Mouse (Mus musculus) heart, postnatal 25 days (tissue): ENCODE measurements around the gene Sh3pxd2a. TPM values are rescaled to one million over a fixed set of nuclear protein-coding genes. Genes with fewer than 3 reads are reported as not detected.

ENCODE experiments used
- DNase-seq: peaks from one replicate; pipeline ENCODE4 v3.0.0; 2022; ENCODE audit warnings: low spot score
- intact Hi-C: fragments of 180-260 bp; cut with DNase I; formaldehyde crosslinking; loops from one replicate; pipeline ENCODE4 v1.15.1; 2025
- total RNA-seq, 2 experiments: library from RNA; stranded (reverse); gene quantifications; 2 replicates each; pipeline ENCODE4 v1.2.3; 2021

Gene Sh3pxd2a
- total RNA-seq, result 10 to 100 TPM; 63.5 to 63.6 TPM

- intact Hi-C loops, result loop anchor here (2.0 to 5.0 kb wide), 4 partner anchors 16 to 108 kb away; no protein-coding TSS in a partner anchor
- peak; percentile 44 for DNase-seq
These were observed at the start of gene Sh3pxd2a for GRCm38 (mm10) chr19:47464304-47465241. Gene Sh3pxd2a, minus strand, starts transcription at chr19:47464401.

- no peak for DNase-seq
- intact Hi-C loops, result loop anchor here (2.0 kb wide), 1 partner anchor 67 kb away; no protein-coding TSS in a partner anchor
These were observed 49.4 kb upstream of the Sh3pxd2a start for GRCm38 (mm10) chr19:47513618-47513897.

GRCm38 (mm10) chr19:47512794-47513617, 48.8 kb upstream of the Sh3pxd2a start:
- no peak for DNase-seq
- intact Hi-C loops, result loop anchor here (2.0 kb wide), 1 partner anchor 68 kb away; no protein-coding TSS in a partner anchor

GRCm38 (mm10) chr19:47511958-47512357, 47.8 kb upstream of the Sh3pxd2a start:
- intact Hi-C loops, result loop anchor here (2.0 kb wide), 1 partner anchor 69 kb away; no protein-coding TSS in a partner anchor

GRCm38 (mm10) chr19:47511294-47511675, 47.1 kb upstream of the Sh3pxd2a start:
- no peak for DNase-seq
- intact Hi-C loops, result no loop called here

More at GRCm38 (mm10) chr19:47511958-47512357, 47.8 kb upstream of the Sh3pxd2a start:
- DNase-seq, result no peak

- DNase-seq, result no peak
- intact Hi-C loops, result no loop called here
These were observed 46.5 kb upstream of the Sh3pxd2a start for GRCm38 (mm10) chr19:47510473-47511293.

GRCm38 (mm10) chr19:47510135-47510472, 45.9 kb upstream of the Sh3pxd2a start:
- no peak for DNase-seq
- intact Hi-C loops, result no loop called here

GRCm38 (mm10) chr19:47508771-47509281, 44.6 kb upstream of the Sh3pxd2a start:
- DNase-seq, result no peak
- intact Hi-C loops, result loop anchor here (5.0 to 10.0 kb wide), 5 partner anchors 108 to 288 kb away; partner anchors contain the start of gene Sfr1

- intact Hi-C loops, result loop anchor here (5.0 to 10.0 kb wide), 5 partner anchors 109 to 289 kb away; partner anchors contain the start of gene Sfr1
- no peak for DNase-seq
These were observed 44.0 kb upstream of the Sh3pxd2a start for GRCm38 (mm10) chr19:47508191-47508590.

GRCm38 (mm10) chr19:47507128-47508121, 43.2 kb upstream of the Sh3pxd2a start:
- intact Hi-C loops, result loop anchor here (2.0 to 10.0 kb wide), 7 partner anchors 110 to 313 kb away; partner anchors contain the start of gene Sfr1
- no peak for DNase-seq

- intact Hi-C loops, result loop anchor here (2.0 to 10.0 kb wide), 2 partner anchors 39 to 239 kb away; partner anchors contain the start of gene Sh3pxd2a
- no peak for DNase-seq
These were observed 39.4 kb upstream of the Sh3pxd2a start for GRCm38 (mm10) chr19:47503625-47504024.

- intact Hi-C loops, result loop anchor here (1.0 to 10.0 kb wide), 3 partner anchors 38 to 238 kb away; partner anchors contain the start of gene Sh3pxd2a
- no peak for DNase-seq
These were observed 38.4 kb upstream of the Sh3pxd2a start for GRCm38 (mm10) chr19:47502563-47502962.

- DNase-seq, result no peak
- intact Hi-C loops, result loop anchor here (10.0 kb wide), 1 partner anchor 236 kb away; no protein-coding TSS in a partner anchor
These were observed 36.3 kb upstream of the Sh3pxd2a start for GRCm38 (mm10) chr19:47500389-47501011.

- DNase-seq, result no peak
- intact Hi-C loops, result loop anchor here (10.0 kb wide), 1 partner anchor 235 kb away; no protein-coding TSS in a partner anchor
These were observed 35.6 kb upstream of the Sh3pxd2a start for GRCm38 (mm10) chr19:47499841-47500240.

GRCm38 (mm10) chr19:47498942-47499341, 34.7 kb upstream of the Sh3pxd2a start:
- no peak for DNase-seq
- intact Hi-C loops, result no loop called here

- DNase-seq, result no peak
- intact Hi-C loops, result no loop called here
These were observed 33.5 kb upstream of the Sh3pxd2a start for GRCm38 (mm10) chr19:47497736-47498135.

GRCm38 (mm10) chr19:47497313-47497712, 33.1 kb upstream of the Sh3pxd2a start:
- no peak for DNase-seq
- intact Hi-C loops, result no loop called here
